Mouse (Mus musculus) small intestine, adult 2 months (tissue): ENCODE data around the gene Tex36. TPM values are rescaled to one million over a fixed set of nuclear protein-coding genes. Genes with fewer than 3 reads are reported as not detected.
A peak's percentile ranks its signal among the peaks of the same experiment; 100 is the strongest.

ENCODE experiments used
- H3K27ac ChIP-seq: fragments of 200-500 bp; 2 replicates; pipeline ENCODE4 v1.5.1; 2012; ENCODE audit warnings: low read depth, low read length, control low read depth, inconsistent platforms; ENCODE audit not compliant: insufficient read depth
- H3K27me3 ChIP-seq: fragments of 200-500 bp; 2 replicates; pipeline ENCODE4 v1.6.1; 2012; ENCODE audit warnings: mild to moderate bottlenecking, moderate library complexity, low read length, inconsistent platforms; ENCODE audit not compliant: control insufficient read depth, insufficient read depth
- H3K36me3 ChIP-seq: fragments of 200-500 bp; 2 replicates; pipeline ENCODE4 v1.6.1; 2012; ENCODE audit warnings: mild to moderate bottlenecking, low read length, control low read depth, inconsistent platforms; ENCODE audit not compliant: control insufficient read depth, insufficient read depth
- H3K4me1 ChIP-seq: fragments of 200-500 bp; 2 replicates; pipeline ENCODE4 v1.6.1; 2012; ENCODE audit warnings: low read length, inconsistent platforms, mixed read lengths; ENCODE audit not compliant: control insufficient read depth, insufficient read depth, insufficient read length
- H3K4me3 ChIP-seq: fragments of 200-500 bp; 2 replicates; pipeline ENCODE4 v1.5.1; 2012; ENCODE audit warnings: low read depth, mild to moderate bottlenecking, control low read depth, inconsistent platforms, low read length, moderate library complexity
- CTCF ChIP-seq: fragments of 200-500 bp; IDR thresholded peaks from 2 replicates; pipeline ENCODE4 v1.5.1; 2012; ENCODE audit warnings: low read depth, mild to moderate bottlenecking, control low read depth, inconsistent platforms, low read length, moderate library complexity, mixed read lengths; ENCODE audit not compliant: insufficient replicate concordance, insufficient read length; ENCODE audit errors: extremely low read depth
- POLR2A ChIP-seq: fragments of 200-500 bp; IDR thresholded peaks from 2 replicates; pipeline ENCODE4 v1.6.1; 2012; ENCODE audit warnings: low read depth, mild to moderate bottlenecking, control low read depth, inconsistent platforms, low read length, moderate library complexity
- WGBS: fragments of 180-500 bp; shearing (Covaris S2); methylation state at CpG from one replicate; pipeline ENCODE4 v1.1.7; 2018; 5-methylcytosine and 5-hydroxymethylcytosine counted together
- polyA plus RNA-seq: library from polyadenylated mRNA; depleted of rRNA; stranded (reverse); fragments of >200 nt; gene quantifications from 2 replicates; pipeline ENCODE4 v1.2.3, GENCODE M21; 2012

The Tex36 gene
- polyA plus RNA-seq, 1 experiment = not detected

DNA sequence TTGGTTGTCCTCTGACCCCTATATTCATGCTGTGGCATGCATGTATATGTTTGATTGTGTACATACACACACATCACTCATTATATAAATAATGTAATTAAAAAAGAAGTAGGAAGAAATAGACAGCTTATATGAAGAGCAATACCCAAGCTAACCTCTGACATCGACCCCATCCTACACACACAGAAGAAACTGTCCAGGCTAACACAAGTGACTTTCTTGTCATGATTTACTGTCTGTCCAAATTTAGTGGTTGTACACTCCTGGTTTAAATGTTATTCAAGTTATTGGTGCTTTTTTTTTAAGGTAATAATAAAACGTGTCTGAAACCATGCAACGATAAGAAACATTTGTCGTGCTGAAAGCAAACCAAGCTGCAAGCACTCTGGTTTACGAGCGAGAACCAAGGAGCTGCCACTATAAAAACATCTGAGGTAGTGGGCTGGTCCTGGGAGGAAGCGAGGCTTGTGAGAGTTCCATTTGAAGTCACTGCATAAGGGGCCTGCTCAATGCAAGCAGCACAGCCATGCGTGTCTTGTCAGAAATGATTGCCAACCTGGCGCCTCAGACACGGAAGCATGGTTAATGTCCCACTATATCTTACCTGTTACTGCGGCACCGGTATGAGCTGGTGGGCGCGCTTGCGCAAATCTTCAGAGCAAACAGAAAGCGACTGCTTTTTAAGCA lies 32.6 kb downstream of the Tex36 start:
- Histone ChIP-seq H3K27me3 (no peaks in the 10 kb centered on the region), H3K4me1 (no peaks in the 10 kb centered on the region), H3K36me3 (no peaks in the 10 kb centered on the region), H3K4me3 (no peak overlapping the region), H3K27ac (no peak overlapping the region)
- 58% methylated on average over 16 of the region's 16 CpGs for WGBS
- TF ChIP-seq POLR2A (no peak), CTCF (no peak)

DNA sequence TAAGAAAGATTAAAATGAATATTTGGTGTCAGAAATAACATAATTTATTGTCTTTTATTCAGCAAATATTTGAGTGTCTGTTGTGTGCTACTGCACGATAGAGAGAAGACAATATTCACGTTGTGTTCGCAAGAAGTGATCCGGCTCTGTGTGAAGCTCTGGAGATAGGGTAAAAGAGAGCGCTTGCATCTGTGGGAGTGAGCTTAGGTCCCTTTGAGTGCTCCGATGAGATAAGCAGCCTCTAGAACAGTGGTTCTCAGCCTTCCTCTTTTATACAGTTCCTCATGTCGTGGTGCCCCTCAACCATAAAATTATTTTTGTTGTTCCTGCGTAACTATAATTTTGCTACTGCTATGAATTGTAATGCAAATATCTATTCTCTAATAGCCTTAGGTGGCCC lies 37.4 kb downstream of the Tex36 start:
- WGBS = 68% methylated on average over 8 of the region's 8 CpGs
- TF ChIP-seq CTCF (no peak), POLR2A (no peak)
- Histone ChIP-seq H3K27ac (no peak overlapping the region), H3K4me3 (no peak overlapping the region), H3K4me1 (no peaks in the 10 kb centered on the region), H3K27me3 (no peaks in the 10 kb centered on the region), H3K36me3 (no peaks in the 10 kb centered on the region)

DNA sequence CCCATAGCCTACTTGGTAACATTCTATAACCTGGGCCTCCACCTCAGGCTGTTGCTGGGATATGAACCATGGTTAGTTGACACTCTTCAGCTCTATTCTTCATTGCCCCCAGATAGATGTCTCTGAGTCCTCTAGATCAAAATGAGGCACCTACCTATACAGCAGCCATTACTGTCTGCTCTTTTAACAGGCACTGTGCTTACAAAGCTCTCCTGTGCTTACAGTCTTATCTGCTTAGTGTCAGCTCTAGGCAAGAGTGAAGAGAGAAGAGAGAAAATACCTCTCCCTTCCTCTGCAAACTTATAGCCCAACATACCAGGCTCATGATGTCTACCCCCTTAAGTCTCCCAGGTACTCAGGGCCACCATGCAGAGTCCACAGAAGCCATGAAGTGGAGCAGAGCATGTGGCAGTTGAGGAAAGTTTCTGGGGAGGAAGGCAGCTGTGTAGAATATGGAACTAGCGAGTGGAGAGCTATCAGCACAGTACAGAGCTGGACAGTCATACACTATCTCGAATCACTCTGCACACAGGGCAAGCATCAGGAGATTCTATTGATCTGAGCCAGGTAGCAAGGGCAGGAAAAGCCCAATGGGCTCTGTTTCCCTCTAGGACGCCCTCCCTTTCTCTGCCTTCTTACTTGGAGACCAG lies 38.7 kb downstream of the Tex36 start:
- TF ChIP-seq CTCF (no peak), POLR2A (no peak)
- no peaks in the 10 kb centered on the region for H3K27me3 ChIP-seq
- no peak overlapping the region for H3K4me3 ChIP-seq
- H3K4me1 ChIP-seq = no peaks in the 10 kb centered on the region
- H3K36me3 ChIP-seq = no peaks in the 10 kb centered on the region
- 57% methylated on average over 3 of the region's 3 CpGs for WGBS
- H3K27ac ChIP-seq = no peak overlapping the region

DNA sequence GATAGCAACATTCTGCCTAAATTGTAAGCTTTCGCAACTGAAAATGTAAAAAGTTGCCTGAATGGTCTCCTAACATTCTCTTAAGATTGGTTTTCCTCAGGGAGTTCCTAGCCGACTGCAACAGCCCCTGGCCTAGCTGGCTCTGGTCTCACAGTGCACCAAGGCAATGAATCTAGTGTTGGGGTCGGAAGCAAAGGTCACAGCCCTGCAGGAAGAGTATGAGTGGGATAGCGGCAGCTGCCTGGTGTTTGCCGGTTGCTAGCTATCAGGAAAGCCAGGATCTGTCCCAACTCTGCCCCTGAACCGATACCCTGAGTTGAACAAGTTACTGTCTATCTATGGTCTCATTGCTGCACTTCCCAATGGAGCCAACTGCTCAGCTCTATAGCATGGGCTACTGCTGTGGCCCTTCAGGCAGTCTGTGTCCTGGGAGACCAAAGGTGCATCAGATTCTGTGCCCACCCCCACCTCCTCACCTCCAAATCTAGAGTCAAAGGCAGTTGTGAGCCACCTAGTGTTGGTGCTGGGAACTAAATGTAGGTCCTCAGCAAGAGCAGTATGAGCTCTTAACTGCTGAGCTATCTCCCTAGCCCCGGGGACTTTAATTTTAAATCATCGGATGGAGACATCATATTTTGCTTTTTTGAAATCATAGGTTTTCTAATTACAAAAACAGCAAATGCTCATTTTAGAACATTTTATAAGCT lies 46.0 kb downstream of the Tex36 start:
- no peak overlapping the region for H3K4me3 ChIP-seq
- TF ChIP-seq CTCF (peak; percentile 19; the same call in 1 of the 2 replicates), POLR2A (no peak)
- no peaks in the 10 kb centered on the region for H3K27me3 ChIP-seq
- H3K36me3 ChIP-seq = no peaks in the 10 kb centered on the region
- no peak overlapping the region for H3K27ac ChIP-seq
- 65% methylated on average over 8 of the region's 8 CpGs for WGBS
- H3K4me1 ChIP-seq = no peaks in the 10 kb centered on the region

DNA sequence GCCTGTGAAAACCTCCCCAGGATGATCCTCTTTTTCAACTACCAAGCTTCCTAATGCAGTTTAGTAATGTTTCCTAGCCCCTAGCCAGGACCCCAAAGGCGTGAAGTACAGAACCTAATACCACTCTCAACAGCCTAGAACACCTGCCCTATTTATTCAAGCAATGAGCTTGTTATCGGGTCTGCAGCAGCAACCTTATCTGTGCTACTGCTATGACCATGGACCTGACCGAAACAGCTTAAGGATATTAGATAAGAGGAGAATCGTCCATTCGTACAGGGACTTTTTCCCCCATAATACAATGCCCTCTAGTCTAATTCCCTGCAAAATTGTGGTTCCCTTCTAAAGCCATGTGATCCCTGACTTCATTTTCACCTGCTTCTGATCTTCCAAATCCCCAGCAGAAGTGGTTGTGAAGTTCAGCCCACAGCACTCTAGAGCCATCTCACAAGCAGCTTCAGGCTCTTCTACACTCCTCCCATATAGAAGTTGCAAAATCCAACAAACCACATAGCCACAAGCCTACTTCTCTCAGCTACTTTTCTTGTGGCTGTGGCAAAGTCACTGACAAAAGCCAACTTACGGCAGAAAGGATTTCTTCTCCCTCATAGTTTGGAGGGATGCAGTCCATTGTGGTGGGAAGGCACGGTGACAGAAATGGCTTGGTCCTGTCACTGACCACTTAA lies 49.5 kb downstream of the Tex36 start:
- H3K36me3 ChIP-seq = no peaks in the 10 kb centered on the region
- H3K27me3 ChIP-seq = no peaks in the 10 kb centered on the region
- no peak for TF ChIP-seq CTCF
- TF ChIP-seq POLR2A = no peak
- no peak overlapping the region for H3K27ac ChIP-seq
- no peaks in the 10 kb centered on the region for H3K4me1 ChIP-seq
- no peak overlapping the region for H3K4me3 ChIP-seq
- WGBS = 55% methylated on average over 7 of the region's 7 CpGs

DNA sequence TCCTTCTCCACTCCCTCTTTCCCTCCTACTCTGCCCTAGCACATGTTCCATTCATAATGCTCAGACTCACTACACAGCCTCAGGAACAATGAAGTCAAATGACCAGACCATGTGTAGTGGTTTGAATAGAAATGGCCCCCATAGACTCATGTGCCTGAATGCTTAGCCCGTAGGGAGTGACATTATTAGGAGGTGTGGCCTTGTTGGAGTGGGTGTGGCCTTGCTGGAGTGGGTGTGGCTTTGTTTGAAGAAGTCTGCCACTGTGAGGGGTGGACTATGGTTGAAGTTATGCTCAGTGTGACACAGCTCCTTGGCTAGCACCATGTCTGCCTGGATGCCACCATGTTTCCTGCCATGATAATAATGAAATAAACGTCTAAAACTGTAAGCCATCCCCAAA lies 51.0 kb downstream of the Tex36 start:
- TF ChIP-seq POLR2A (no peak), CTCF (no peak)
- Histone ChIP-seq H3K4me3 (no peak overlapping the region), H3K36me3 (no peaks in the 10 kb centered on the region), H3K27ac (no peak overlapping the region), H3K27me3 (no peaks in the 10 kb centered on the region), H3K4me1 (no peaks in the 10 kb centered on the region)
- WGBS = 58% methylated on average over 2 of the region's 2 CpGs

DNA sequence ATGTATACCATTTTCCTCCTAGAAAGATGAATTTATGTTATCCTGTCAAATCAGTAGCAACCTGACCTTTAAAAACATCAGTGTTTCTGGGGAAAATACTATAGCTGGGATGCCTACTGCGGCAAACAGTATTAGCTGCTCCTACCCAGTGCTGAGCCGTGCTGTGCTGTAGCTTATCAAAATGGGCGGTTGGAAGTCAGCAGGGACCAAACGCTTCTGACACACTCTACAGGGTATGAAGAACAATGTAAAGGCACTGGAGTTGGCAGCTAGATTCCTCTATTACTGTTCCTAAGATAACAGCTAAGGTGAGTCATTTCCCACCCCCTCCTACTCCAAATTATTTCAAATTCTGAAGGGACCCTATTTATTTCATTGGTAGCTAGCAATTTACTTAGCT lies 53.5 kb downstream of the Tex36 start:
- Histone ChIP-seq H3K4me1 (no peaks in the 10 kb centered on the region), H3K36me3 (no peaks in the 10 kb centered on the region), H3K27me3 (no peaks in the 10 kb centered on the region), H3K4me3 (no peak overlapping the region), H3K27ac (no peak overlapping the region)
- TF ChIP-seq CTCF (no peak), POLR2A (no peak)
- WGBS = 69% methylated on average over 4 of the region's 4 CpGs
